Mouse (Mus musculus): ENCODE measurements at regions not wholly inside any gene's neighbourhood (a gene's known extent, or its start where the extent isn't known, plus 50 kb on each side); places are given as distances from the start of the nearest gene placed in this dataset.
"Not testable (repeated sequence)": the region's sequence is repeated elsewhere in the genome, so short reads cannot be mapped to it uniquely, and the experiment has no call there.

DNA sequence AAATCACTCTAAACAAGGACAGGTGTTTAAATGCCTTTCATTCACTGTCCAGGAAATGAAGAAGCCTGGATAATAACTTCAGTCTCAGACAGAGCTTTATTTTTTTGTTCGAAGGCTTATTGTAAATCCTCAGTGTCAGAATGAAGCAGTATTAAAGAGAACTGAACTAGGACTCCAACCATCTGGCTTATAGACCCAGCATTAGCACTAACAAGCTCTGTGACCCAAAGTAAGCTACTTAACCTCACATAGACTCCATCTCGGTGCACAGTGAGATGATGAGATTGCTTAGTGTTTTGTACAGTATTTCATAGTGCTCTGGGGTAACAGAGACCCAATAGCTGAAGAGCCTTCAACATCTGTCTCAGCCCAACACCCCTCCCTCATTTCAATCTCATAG, 738.2 kb upstream of the Map3k7 start:
- no peak for DNase-seq (ENCODE audit: low spot score)

DNA sequence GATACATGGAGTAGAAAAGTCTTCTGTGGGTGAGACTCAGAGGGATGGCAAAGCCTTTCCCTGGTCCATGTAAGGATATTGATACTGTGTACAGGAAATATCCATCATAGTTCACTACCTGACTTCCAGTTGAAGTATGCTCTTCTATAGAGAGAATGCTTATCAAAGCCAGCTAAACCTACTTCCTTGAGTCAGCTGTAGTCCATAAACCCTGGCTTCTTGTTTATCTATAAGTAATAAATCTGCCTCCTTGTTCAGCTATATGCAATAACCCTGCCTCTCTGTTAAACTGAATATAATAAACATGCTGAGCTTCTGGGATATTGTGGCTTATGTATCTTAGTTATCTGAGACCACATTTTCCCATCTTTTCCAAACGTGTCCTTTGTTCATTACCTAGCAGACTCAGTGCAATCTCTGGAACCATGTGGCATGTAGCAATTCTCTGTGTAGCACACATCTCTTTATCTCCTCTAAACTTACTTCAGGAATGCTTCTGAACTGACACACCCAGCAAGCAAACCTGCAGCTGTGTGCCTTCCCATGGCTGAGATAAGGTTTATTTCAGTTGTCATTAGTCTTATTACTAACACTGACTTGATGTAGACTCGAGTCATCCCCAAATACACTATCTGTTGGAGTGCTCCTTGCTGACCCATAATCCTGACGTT, 694.9 kb upstream of the Map3k7 start:
- DNase-seq (ENCODE audit: low spot score), result no peak

GRCm38 (mm10) chr4:31274131-31274530, 689.8 kb upstream of the Map3k7 start:
- DNase-seq (ENCODE audit: low spot score), result no peak

GRCm38 (mm10) chr4:31290301-31290975, 673.5 kb upstream of the Map3k7 start:
- DNase-seq (ENCODE audit: low spot score), result peak; percentile 19

DNA sequence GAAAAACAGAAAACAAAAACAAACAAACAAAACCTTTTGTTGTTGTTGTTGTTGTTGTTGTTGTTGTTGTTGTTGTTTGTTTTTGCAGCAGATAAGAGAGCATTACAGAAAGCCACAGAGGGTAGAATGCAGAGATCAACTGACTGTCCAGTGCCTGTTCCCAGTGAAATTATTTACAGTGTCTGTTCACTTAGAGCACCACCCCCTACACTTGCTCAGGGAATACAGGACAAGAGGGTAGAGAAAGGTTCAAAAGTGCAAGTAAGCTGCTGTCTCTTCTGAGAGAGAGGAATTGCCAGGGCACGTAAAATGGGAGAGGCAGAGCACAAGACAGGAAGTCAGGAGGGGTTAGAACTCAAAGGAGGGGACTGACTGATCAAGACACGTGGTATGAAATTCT, 670.1 kb upstream of the Map3k7 start:
- DNase-seq (ENCODE audit: low spot score), result no peak

DNA sequence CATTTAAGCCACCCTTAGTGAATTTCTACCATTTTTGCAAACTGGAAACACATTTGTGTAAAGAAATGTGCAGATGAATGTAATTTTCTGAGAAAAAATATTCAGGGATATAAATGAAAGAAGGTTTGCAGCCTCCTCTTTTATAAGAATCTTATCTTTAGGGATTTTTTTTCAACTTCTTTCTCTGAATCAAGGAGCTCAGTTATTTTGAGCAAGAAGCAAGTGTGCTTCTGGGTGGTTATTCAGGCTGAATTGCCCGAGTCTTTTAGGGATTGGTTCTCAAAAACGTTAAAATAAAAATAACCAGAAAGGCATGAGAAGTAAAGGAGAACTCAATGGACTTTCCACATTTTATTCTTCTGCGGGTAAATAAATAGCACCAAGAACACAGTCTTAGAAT, 666.0 kb upstream of the Map3k7 start:
- no peak for DNase-seq (ENCODE audit: low spot score)

GRCm38 (mm10) chr4:31319269-31319668, 644.6 kb upstream of the Map3k7 start:
- no peak for DNase-seq (ENCODE audit: low spot score)

GRCm38 (mm10) chr4:31320734-31321507, 643.0 kb upstream of the Map3k7 start:
- no peak for DNase-seq (ENCODE audit: low spot score)

DNA sequence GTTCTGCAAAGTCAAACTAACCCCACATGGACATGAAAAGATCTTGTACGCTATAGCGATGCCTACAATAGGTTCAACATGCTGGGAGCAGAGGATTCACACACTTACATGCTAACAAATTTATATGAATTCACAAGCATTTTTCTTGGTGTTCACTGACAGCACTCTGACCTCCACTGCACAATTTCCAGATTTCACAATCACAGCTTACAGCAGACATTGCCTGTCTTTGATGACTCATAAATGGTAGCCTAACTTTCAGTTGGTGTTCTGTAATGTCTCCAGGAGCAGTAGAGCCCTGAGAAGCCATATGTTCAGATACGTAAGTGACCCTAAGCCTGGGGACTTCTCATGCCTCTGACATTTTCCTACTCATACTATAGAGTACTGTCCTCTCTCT, 640.1 kb upstream of the Map3k7 start:
- no peak for DNase-seq (ENCODE audit: low spot score)

- no peak for DNase-seq (ENCODE audit: low spot score)
Observed at GRCm38 (mm10) chr4:31328798-31329197, 635.1 kb upstream of the Map3k7 start.

GRCm38 (mm10) chr4:31331053-31331452, 632.8 kb upstream of the Map3k7 start:
- no peak for DNase-seq (ENCODE audit: low spot score)

GRCm38 (mm10) chr4:31335686-31336085, 628.2 kb upstream of the Map3k7 start:
- no peak for DNase-seq (ENCODE audit: low spot score)

GRCm38 (mm10) chr4:31337980-31338379, 625.9 kb upstream of the Map3k7 start:
- DNase-seq (ENCODE audit: low spot score), result no peak

- DNase-seq (ENCODE audit: low spot score), result no peak
Observed at GRCm38 (mm10) chr4:31343312-31344248, 620.3 kb upstream of the Map3k7 start.

DNA sequence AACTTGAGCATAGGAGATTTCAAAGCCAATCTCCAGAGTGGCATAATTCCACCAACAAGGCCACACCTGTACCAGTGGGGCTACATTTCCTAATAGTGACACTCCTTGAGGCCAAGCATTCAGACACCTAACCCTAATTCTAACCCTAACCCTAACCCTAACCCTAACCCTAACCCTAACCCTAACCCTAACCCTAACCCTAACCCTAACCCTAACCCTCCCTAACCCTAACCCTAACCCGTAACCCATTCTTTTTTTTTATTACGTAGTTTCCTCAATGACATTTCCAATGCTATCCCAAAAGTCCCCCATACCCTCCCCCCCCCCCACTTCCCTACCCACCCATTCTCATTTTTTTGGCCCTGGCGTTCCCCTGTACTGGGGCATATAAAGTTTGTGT, 609.9 kb upstream of the Map3k7 start:
- not testable (repeated sequence) for DNase-seq (ENCODE audit: low spot score)

GRCm38 (mm10) chr4:31354953-31355352, 608.9 kb upstream of the Map3k7 start:
- no peak for DNase-seq (ENCODE audit: low spot score)

- no peak for DNase-seq (ENCODE audit: low spot score)
Observed at GRCm38 (mm10) chr4:31366172-31366571, 597.7 kb upstream of the Map3k7 start.

DNA sequence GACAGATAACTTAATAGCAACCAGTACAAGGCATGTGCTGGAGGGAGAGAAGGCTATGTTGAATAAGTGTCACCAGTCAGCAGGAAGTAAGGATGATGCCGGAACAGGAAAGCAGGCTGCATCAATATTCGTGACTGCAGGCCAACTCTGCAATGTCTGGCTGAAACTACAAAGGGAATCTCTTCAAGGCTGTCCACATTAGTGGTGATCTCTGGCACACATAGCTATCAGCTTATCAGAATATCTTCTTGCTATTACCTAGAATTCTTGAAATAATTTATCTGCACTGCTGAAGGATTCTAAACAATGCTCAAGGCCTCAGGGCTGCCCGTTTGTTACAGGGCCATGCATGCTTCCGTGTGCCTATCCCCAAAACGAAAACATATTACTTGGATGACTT, 596.9 kb upstream of the Map3k7 start:
- no peak for DNase-seq (ENCODE audit: low spot score)

DNA sequence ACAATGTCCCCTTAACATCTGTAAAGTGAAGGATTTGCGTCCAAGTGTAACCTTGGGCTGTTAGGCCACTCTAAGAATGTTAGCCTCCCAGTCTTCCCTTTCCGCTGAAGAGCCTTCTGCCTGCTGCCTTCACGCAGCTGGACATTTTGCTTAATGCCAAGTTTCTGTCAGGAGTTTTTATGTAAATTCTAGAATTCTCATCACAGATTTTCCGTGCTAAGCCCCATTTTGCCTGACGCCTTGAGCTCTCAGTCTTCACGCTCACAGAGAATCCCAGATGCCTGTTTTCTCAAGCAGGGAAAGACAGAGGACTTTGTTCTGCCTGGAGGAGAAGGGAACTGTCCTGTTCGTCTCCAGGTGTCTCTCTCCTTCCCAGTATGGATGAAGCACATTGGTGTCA, 593.8 kb upstream of the Map3k7 start:
- no peak for DNase-seq (ENCODE audit: low spot score)

GRCm38 (mm10) chr4:31381069-31381969, 582.6 kb upstream of the Map3k7 start:
- DNase-seq (ENCODE audit: low spot score), result no peak
